Mouse (Mus musculus) midbrain, embryonic 12.5 days (tissue): ENCODE results near the gene 4930558C23Rik. TPM values are rescaled to one million over a fixed set of nuclear protein-coding genes. Genes with fewer than 3 reads are reported as not detected.
"Not testable (repeated sequence)": the region's sequence is repeated elsewhere in the genome, so short reads cannot be mapped to it uniquely, and the experiment has no call there.

ENCODE experiments used
- ATAC-seq: fragments of 200-750 bp; cut with Nextera tagmentation; 2 replicates; pipeline ENCODE4 v1.8.0; 2017; ENCODE audit warnings: low read depth, moderate TSS enrichment, moderate library complexity; ENCODE audit not compliant: low FRiP score
- H3K27ac ChIP-seq: fragments of 300-500 bp; sonication (generic); replicated peaks from 2 replicates; pipeline ENCODE4 v1.5.1; 2016; ENCODE audit warnings: mild to moderate bottlenecking
- H3K27me3 ChIP-seq: fragments of 300-500 bp; sonication (generic); 2 replicates; pipeline ENCODE4 v1.6.1; 2016; ENCODE audit warnings: mild to moderate bottlenecking
- H3K36me3 ChIP-seq: fragments of 300-500 bp; sonication (generic); 2 replicates; pipeline ENCODE4 v1.6.1; 2016
- H3K4me1 ChIP-seq: fragments of 300-500 bp; sonication (generic); 2 replicates; pipeline ENCODE4 v1.6.1; 2016
- H3K4me2 ChIP-seq: fragments of 300-500 bp; sonication (generic); replicated peaks from 2 replicates; pipeline ENCODE4 v1.6.1; 2016; ENCODE audit warnings: mild to moderate bottlenecking, moderate library complexity
- H3K4me3 ChIP-seq: fragments of 300-500 bp; sonication (generic); 2 replicates; pipeline ENCODE4 v1.5.1; 2016; ENCODE audit warnings: mild to moderate bottlenecking
- H3K9ac ChIP-seq: fragments of 300-500 bp; sonication (generic); replicated peaks from 2 replicates; pipeline ENCODE4 v1.6.1; 2016; ENCODE audit warnings: mild to moderate bottlenecking, moderate library complexity
- H3K9me3 ChIP-seq: fragments of 300-500 bp; sonication (generic); 2 replicates; pipeline ENCODE4 v1.6.1; 2016; ENCODE audit warnings: mild to moderate bottlenecking
- WGBS: fragments of 180-500 bp; shearing (Covaris S2); methylation state at CpG from one replicate; pipeline ENCODE4 v1.1.7; 2016; 5-methylcytosine and 5-hydroxymethylcytosine counted together
- polyA plus RNA-seq: library from polyadenylated mRNA; unstranded; fragments of >200 nt; fragmentation: Nextera tagmentation; extraction: Ambion mirVana; gene quantifications from 2 replicates; pipeline ENCODE4 v1.2.1, GENCODE M21; 2016

4930558C23Rik gene
- polyA plus RNA-seq, 1 experiment from 2014 or later: not detected

GRCm38 (mm10) chr3:95360276-95360675, 42.4 kb downstream of the 4930558C23Rik start:
- H3K27ac ChIP-seq, ATAC-seq, H3K27me3 ChIP-seq, H3K9ac ChIP-seq, H3K4me2 ChIP-seq, H3K36me3 ChIP-seq, H3K9me3 ChIP-seq, H3K4me3 ChIP-seq, H3K4me1 ChIP-seq: not testable (repeated sequence)
- 85% methylated on average over 3 of the region's 3 CpGs for WGBS

GRCm38 (mm10) chr3:95357746-95358145, 44.9 kb downstream of the 4930558C23Rik start:
- H3K4me1 ChIP-seq: peaks cover 5% of the 10 kb centered on the region; the same call in 1 of the 2 replicates
- no peak overlapping the region for H3K27ac ChIP-seq
- ATAC-seq: no peak
- H3K9ac ChIP-seq: no peak overlapping the region
- H3K36me3 ChIP-seq: peaks cover 12% of the 10 kb centered on the region
- H3K9me3 ChIP-seq: no peaks in the 10 kb centered on the region
- WGBS: 91% methylated on average over 2 of the region's 2 CpGs
- H3K4me2 ChIP-seq: no peak overlapping the region
- H3K27me3 ChIP-seq: no peaks in the 10 kb centered on the region
- H3K4me3 ChIP-seq: no peak overlapping the region

GRCm38 (mm10) chr3:95356701-95357449, 45.8 kb downstream of the 4930558C23Rik start, which contains the start of gene Setdb1:
TSS of gene Setdb1 (minus strand) at chr3:95357202.
- H3K4me1 ChIP-seq, H3K9me3 ChIP-seq, H3K27me3 ChIP-seq: not testable (repeated sequence)
- H3K27ac ChIP-seq: peak within 1 kb of the TSS; percentile 42
- under 1% methylated on average over 31 of the region's 57 CpGs for WGBS
- H3K4me3 ChIP-seq: peak within 1 kb of the TSS; percentile 60
- ATAC-seq: peak; percentile 98
- peaks cover 19% of the 10 kb centered on the region for H3K36me3 ChIP-seq
- peak within 1 kb of the TSS; percentile 50 for H3K4me2 ChIP-seq
- peak within 1 kb of the TSS; percentile 67 for H3K9ac ChIP-seq

- not testable (repeated sequence) for ATAC-seq, H3K9me3 ChIP-seq, H3K4me1 ChIP-seq, H3K27me3 ChIP-seq, H3K9ac ChIP-seq, H3K27ac ChIP-seq
- peak overlapping the region; percentile 60 for H3K4me3 ChIP-seq
- peaks cover 22% of the 10 kb centered on the region for H3K36me3 ChIP-seq
- 33% methylated on average over 10 of the region's 19 CpGs for WGBS
- H3K4me2 ChIP-seq: peak overlapping the region; percentile 50
Measured at GRCm38 (mm10) chr3:95355911-95356544, 46.6 kb downstream of the 4930558C23Rik start.

GRCm38 (mm10) chr3:95349491-95349890, 53.1 kb downstream of the 4930558C23Rik start:
- no peaks in the 10 kb centered on the region for H3K27me3 ChIP-seq
- H3K4me2 ChIP-seq: no peak overlapping the region
- peaks cover 74% of the 10 kb centered on the region for H3K36me3 ChIP-seq
- no peak overlapping the region for H3K27ac ChIP-seq
- ATAC-seq: no peak
- no peaks in the 10 kb centered on the region for H3K4me1 ChIP-seq
- no peak overlapping the region for H3K9ac ChIP-seq
- H3K4me3 ChIP-seq: no peak overlapping the region
- H3K9me3 ChIP-seq: 0 out of 2 replicates have a peak, but pooled peaks cover 3% of the 10 kb centered on the region

GRCm38 (mm10) chr3:95348343-95348742, 54.3 kb downstream of the 4930558C23Rik start:
- not testable (repeated sequence) for H3K4me3 ChIP-seq, H3K27ac ChIP-seq, ATAC-seq, H3K9ac ChIP-seq, H3K4me1 ChIP-seq, H3K9me3 ChIP-seq, H3K27me3 ChIP-seq, H3K4me2 ChIP-seq
- H3K36me3 ChIP-seq: peaks cover 74% of the 10 kb centered on the region
- 92% methylated on average over 5 of the region's 5 CpGs for WGBS

- no peak for ATAC-seq
- no peaks in the 10 kb centered on the region for H3K4me1 ChIP-seq
- over 99% methylated on average over 7 of the region's 7 CpGs for WGBS
- peaks cover 76% of the 10 kb centered on the region for H3K36me3 ChIP-seq
- H3K27me3 ChIP-seq: no peaks in the 10 kb centered on the region
- H3K4me3 ChIP-seq: no peak overlapping the region
- H3K27ac ChIP-seq: no peak overlapping the region
- no peak overlapping the region for H3K4me2 ChIP-seq
- H3K9ac ChIP-seq: no peak overlapping the region
- H3K9me3 ChIP-seq: 0 out of 2 replicates have a peak, but pooled peaks cover 3% of the 10 kb centered on the region
Measured at GRCm38 (mm10) chr3:95346454-95346853, 56.2 kb downstream of the 4930558C23Rik start.

GRCm38 (mm10) chr3:95343356-95344000, 59.2 kb downstream of the 4930558C23Rik start:
- not testable (repeated sequence) for H3K4me1 ChIP-seq, ATAC-seq, H3K4me2 ChIP-seq, H3K9me3 ChIP-seq, H3K9ac ChIP-seq, H3K4me3 ChIP-seq, H3K27me3 ChIP-seq, H3K27ac ChIP-seq
- peaks cover 89% of the 10 kb centered on the region for H3K36me3 ChIP-seq
- 98% methylated on average over 9 of the region's 9 CpGs for WGBS

- no peak overlapping the region for H3K4me3 ChIP-seq
- H3K9me3 ChIP-seq: no peaks in the 10 kb centered on the region
- no peak overlapping the region for H3K4me2 ChIP-seq
- H3K4me1 ChIP-seq: no peaks in the 10 kb centered on the region
- no peak for ATAC-seq
- no peak overlapping the region for H3K9ac ChIP-seq
- 96% methylated on average over 4 of the region's 4 CpGs for WGBS
- peaks cover 93% of the 10 kb centered on the region for H3K36me3 ChIP-seq
- H3K27ac ChIP-seq: no peak overlapping the region
- H3K27me3 ChIP-seq: no peaks in the 10 kb centered on the region
Measured at GRCm38 (mm10) chr3:95338251-95338650, 64.4 kb downstream of the 4930558C23Rik start.

GRCm38 (mm10) chr3:95337345-95337744, 65.3 kb downstream of the 4930558C23Rik start:
- H3K4me1 ChIP-seq: no peaks in the 10 kb centered on the region
- H3K9ac ChIP-seq: no peak overlapping the region
- no peaks in the 10 kb centered on the region for H3K9me3 ChIP-seq
- H3K4me3 ChIP-seq: no peak overlapping the region
- WGBS: 97% methylated on average over 4 of the region's 4 CpGs
- no peaks in the 10 kb centered on the region for H3K27me3 ChIP-seq
- H3K4me2 ChIP-seq: no peak overlapping the region
- ATAC-seq: no peak
- H3K36me3 ChIP-seq: peaks cover 93% of the 10 kb centered on the region
- H3K27ac ChIP-seq: no peak overlapping the region
